Mouse (Mus musculus): ENCODE data around the gene Mis18a. TPM values are rescaled to one million over a fixed set of nuclear protein-coding genes. Genes with fewer than 3 reads are reported as not detected.

Mis18a gene
- 114 and 117 TPM in 2 replicates for total RNA-seq (2014; fragmentation: Nextera tagmentation)
- 61.8 and 65.6 TPM in 2 replicates for total RNA-seq (2017)
- 26.3 and 32.2 TPM in 2 replicates for polyA plus RNA-seq (2012)

- TF ChIP-seq GATA1 (IDR thresholded peaks at IDR 0.05; ENCODE audit: borderline replicate concordance, low read length) (no peak), GATA2 (IDR thresholded peaks at IDR 0.05; ENCODE audit: borderline replicate concordance, low read depth, low read length) (no peak), POLR2AphosphoS5 (IDR thresholded peaks at IDR 0.05; ENCODE audit: insufficient replicate concordance, low read depth, low read length) (no peak), TAL1 (conservative IDR thresholded peaks at IDR 0.05; ENCODE audit: low read depth, low read length) (no peak), CTCF (IDR thresholded peaks at IDR 0.05; ENCODE audit: low read depth, low read length) (no peak)
- Histone ChIP-seq H3K36me3 (replicated peaks) (peaks cover 31% of the 10 kb centered on the region), H3K4me3 (ENCODE audit: low read depth, low read length) (peak within 1 kb of the TSS; percentile 96), H3K27me3 (ENCODE audit: insufficient read depth, low read length) (no peaks in the 10 kb centered on the region; the same call in 1 of the 2 replicates), H3K9me3 (replicated peaks) (peaks cover 4% of the 10 kb centered on the region; the same call in 1 of the 2 replicates), H3K4me1 (ENCODE audit: insufficient read depth, low read depth, low read length) (peaks cover 34% of the 10 kb centered on the region)
- DNase-seq (ENCODE audit: low spot score) (peak; percentile 95), ATAC-seq (ENCODE audit: extremely low read depth, insufficient number of reproducible peaks, low FRiP score, poor library complexity, severe bottlenecking) (peak; percentile 88)
Observed at GRCm38 (mm10) chr16:90727233-90728115, at the start of gene Mis18a. Mis18a (minus strand) TSS chr16:90727404.

- H3K4me1 ChIP-seq (ENCODE audit: insufficient read depth, low read depth, low read length) = no peaks in the 10 kb centered on the region
- no peak for ATAC-seq (ENCODE audit: extremely low read depth, insufficient number of reproducible peaks, low FRiP score, poor library complexity, severe bottlenecking)
- no peak for DNase-seq (ENCODE audit: low spot score)
- H3K27me3 ChIP-seq (ENCODE audit: insufficient read depth, low read length) = no peaks in the 10 kb centered on the region
- TF ChIP-seq GATA1 (IDR thresholded peaks at IDR 0.05; ENCODE audit: borderline replicate concordance, low read length) (no peak), POLR2AphosphoS5 (IDR thresholded peaks at IDR 0.05; ENCODE audit: insufficient replicate concordance, low read depth, low read length) (no peak), TAL1 (conservative IDR thresholded peaks at IDR 0.05; ENCODE audit: low read depth, low read length) (no peak), CTCF (IDR thresholded peaks at IDR 0.05; ENCODE audit: low read depth, low read length) (no peak), GATA2 (IDR thresholded peaks at IDR 0.05; ENCODE audit: borderline replicate concordance, low read depth, low read length) (no peak)
- H3K36me3 ChIP-seq (replicated peaks) = peaks cover 100% of the 10 kb centered on the region
- no peak overlapping the region for H3K4me3 ChIP-seq (ENCODE audit: low read depth, low read length)
- H3K9me3 ChIP-seq (replicated peaks) = no peaks in the 10 kb centered on the region
Observed at GRCm38 (mm10) chr16:90775946-90776520, 48.8 kb upstream of the Mis18a start.

- H3K36me3 ChIP-seq (replicated peaks) = peaks cover 100% of the 10 kb centered on the region
- TF ChIP-seq POLR2AphosphoS5 (IDR thresholded peaks at IDR 0.05; ENCODE audit: insufficient replicate concordance, low read depth, low read length) (no peak), CTCF (IDR thresholded peaks at IDR 0.05; ENCODE audit: low read depth, low read length) (no peak), TAL1 (conservative IDR thresholded peaks at IDR 0.05; ENCODE audit: low read depth, low read length) (no peak), GATA1 (IDR thresholded peaks at IDR 0.05; ENCODE audit: borderline replicate concordance, low read length) (no peak), GATA2 (IDR thresholded peaks at IDR 0.05; ENCODE audit: borderline replicate concordance, low read depth, low read length) (no peak)
- no peak overlapping the region for H3K4me3 ChIP-seq (ENCODE audit: low read depth, low read length)
- H3K4me1 ChIP-seq (ENCODE audit: insufficient read depth, low read depth, low read length) = no peaks in the 10 kb centered on the region
- no peak for ATAC-seq (ENCODE audit: extremely low read depth, insufficient number of reproducible peaks, low FRiP score, poor library complexity, severe bottlenecking)
- no peaks in the 10 kb centered on the region for H3K9me3 ChIP-seq (replicated peaks)
- no peak for DNase-seq (ENCODE audit: low spot score)
- H3K27me3 ChIP-seq (ENCODE audit: insufficient read depth, low read length) = no peaks in the 10 kb centered on the region
Observed at GRCm38 (mm10) chr16:90774646-90775045, 47.4 kb upstream of the Mis18a start.

- no peaks in the 10 kb centered on the region for H3K27me3 ChIP-seq (ENCODE audit: insufficient read depth, low read length)
- no peaks in the 10 kb centered on the region for H3K4me1 ChIP-seq (ENCODE audit: insufficient read depth, low read depth, low read length)
- peaks cover 100% of the 10 kb centered on the region for H3K36me3 ChIP-seq (replicated peaks)
- no peak overlapping the region for H3K4me3 ChIP-seq (ENCODE audit: low read depth, low read length)
- H3K9me3 ChIP-seq (replicated peaks) = no peaks in the 10 kb centered on the region
- ATAC-seq (ENCODE audit: extremely low read depth, insufficient number of reproducible peaks, low FRiP score, poor library complexity, severe bottlenecking) (no peak), DNase-seq (ENCODE audit: low spot score) (no peak)
- TF ChIP-seq GATA1 (IDR thresholded peaks at IDR 0.05; ENCODE audit: borderline replicate concordance, low read length) (no peak), CTCF (IDR thresholded peaks at IDR 0.05; ENCODE audit: low read depth, low read length) (no peak), GATA2 (IDR thresholded peaks at IDR 0.05; ENCODE audit: borderline replicate concordance, low read depth, low read length) (no peak), POLR2AphosphoS5 (IDR thresholded peaks at IDR 0.05; ENCODE audit: insufficient replicate concordance, low read depth, low read length) (no peak), TAL1 (conservative IDR thresholded peaks at IDR 0.05; ENCODE audit: low read depth, low read length) (no peak)
Observed at GRCm38 (mm10) chr16:90774216-90774615, 47.0 kb upstream of the Mis18a start.

GRCm38 (mm10) chr16:90766919-90767454, 39.8 kb upstream of the Mis18a start:
- Histone ChIP-seq H3K36me3 (replicated peaks) (peaks cover 94% of the 10 kb centered on the region), H3K4me3 (ENCODE audit: low read depth, low read length) (no peak overlapping the region), H3K27me3 (ENCODE audit: insufficient read depth, low read length) (no peaks in the 10 kb centered on the region), H3K4me1 (ENCODE audit: insufficient read depth, low read depth, low read length) (no peaks in the 10 kb centered on the region), H3K9me3 (replicated peaks) (no peaks in the 10 kb centered on the region)
- ATAC-seq (ENCODE audit: extremely low read depth, insufficient number of reproducible peaks, low FRiP score, poor library complexity, severe bottlenecking) (no peak), DNase-seq (ENCODE audit: low spot score) (no peak)
- TF ChIP-seq CTCF (IDR thresholded peaks at IDR 0.05; ENCODE audit: low read depth, low read length) = no peak
- TF ChIP-seq TAL1 (conservative IDR thresholded peaks at IDR 0.05; ENCODE audit: low read depth, low read length) = no peak
- no peak for TF ChIP-seq POLR2AphosphoS5 (IDR thresholded peaks at IDR 0.05; ENCODE audit: insufficient replicate concordance, low read depth, low read length)
- TF ChIP-seq GATA2 (IDR thresholded peaks at IDR 0.05; ENCODE audit: borderline replicate concordance, low read depth, low read length) = no peak
- no peak for TF ChIP-seq GATA1 (IDR thresholded peaks at IDR 0.05; ENCODE audit: borderline replicate concordance, low read length)
